Mouse (Mus musculus) heart, adult 2 months (tissue): ENCODE measurements at regions not wholly inside any gene's neighbourhood (a gene's known extent, or its start where the extent isn't known, plus 50 kb on each side); places are given as distances from the start of the nearest gene placed in this dataset.

Experiments
- DNase-seq, 2 experiments: peaks; one replicate each; pipeline ENCODE4 v3.0.0; 2021
- H3K27ac ChIP-seq: fragments of 200-600 bp; 2 replicates; pipeline ENCODE4 v1.8.1; 2022
- H3K27me3 ChIP-seq: fragments of 200-500 bp; 2 replicates; pipeline ENCODE4 v1.6.1; 2012; ENCODE audit warnings: mild to moderate bottlenecking, low read length, inconsistent platforms, mixed read lengths; ENCODE audit not compliant: control insufficient read depth, insufficient read depth
- H3K36me3 ChIP-seq: fragments of 200-500 bp; 2 replicates; pipeline ENCODE4 v1.6.1; 2012; ENCODE audit warnings: low read length, inconsistent platforms; ENCODE audit not compliant: control insufficient read depth, insufficient read depth
- H3K4me1 ChIP-seq: fragments of 200-500 bp; 2 replicates; pipeline ENCODE4 v1.6.1; 2011; ENCODE audit warnings: low read length; ENCODE audit not compliant: control insufficient read depth, insufficient read depth
- H3K4me3 ChIP-seq: fragments of 200-600 bp; 2 replicates; pipeline ENCODE4 v1.8.1; 2022
- H3K79me2 ChIP-seq: fragments of 200-500 bp; replicated peaks from 2 replicates; pipeline ENCODE4 v1.6.1; 2012; ENCODE audit warnings: mild to moderate bottlenecking, inconsistent platforms, low read length, moderate library complexity, mixed read lengths; ENCODE audit not compliant: control insufficient read depth, insufficient read depth
- H3K9ac ChIP-seq: fragments of 200-500 bp; 2 replicates; pipeline ENCODE4 v1.6.1; 2012; ENCODE audit warnings: low read depth, mild to moderate bottlenecking, control low read depth, inconsistent platforms, low read length, mixed read lengths
- CTCF ChIP-seq: fragments of 200-600 bp; IDR thresholded peaks from 2 replicates; pipeline ENCODE4 v1.8.1; 2022; ENCODE audit warnings: antibody characterized with exemption, mild to moderate bottlenecking, moderate library complexity
- EP300 ChIP-seq: fragments of 200-500 bp; IDR thresholded peaks from 2 replicates; pipeline ENCODE4 v1.6.1; 2011; ENCODE audit warnings: low read depth, low read length, control low read depth; ENCODE audit not compliant: insufficient read depth
- POLR2A ChIP-seq: fragments of 200-500 bp; IDR thresholded peaks from 2 replicates; pipeline ENCODE4 v1.6.1; 2011; ENCODE audit warnings: mild to moderate bottlenecking, low read depth, low read length, control low read depth; ENCODE audit not compliant: insufficient read depth
- WGBS: fragments of 180-500 bp; shearing (Covaris S2); methylation state at CpG from one replicate; pipeline ENCODE4 v1.1.7; 2018; 5-methylcytosine and 5-hydroxymethylcytosine counted together
- intact Hi-C: fragments of 180-260 bp; cut with DNase I; formaldehyde crosslinking; loops from one replicate; pipeline ENCODE4 v1.15.1; 2025

DNA sequence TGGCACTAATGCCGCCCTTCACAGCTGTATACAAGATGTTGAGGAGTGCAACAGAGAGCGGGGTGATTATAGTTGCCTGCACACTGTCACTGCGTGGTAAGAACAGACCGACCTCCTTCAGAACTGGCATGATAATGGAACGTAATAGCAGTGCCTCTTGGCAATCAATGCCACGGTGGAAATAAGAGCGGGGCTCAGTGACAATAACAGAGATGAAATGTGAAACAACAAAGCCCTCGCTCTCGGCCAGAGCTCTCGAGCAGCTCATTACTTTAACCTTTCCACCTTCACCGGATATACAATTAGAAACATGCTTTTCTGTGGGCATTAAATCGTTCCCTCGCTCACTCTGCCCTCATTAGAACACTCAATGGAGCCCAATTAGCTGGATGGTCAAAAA lies 277.7 kb upstream of the Nt5e start:
- Histone ChIP-seq H3K9ac (no peak overlapping the region), H3K79me2 (no peaks in the 10 kb centered on the region), H3K4me1 (no peaks in the 10 kb centered on the region), H3K27me3 (no peaks in the 10 kb centered on the region), H3K27ac (no peak overlapping the region), H3K36me3 (no peaks in the 10 kb centered on the region), H3K4me3 (no peak overlapping the region)
- no peak for TF ChIP-seq POLR2A
- no peak for TF ChIP-seq CTCF
- TF ChIP-seq EP300, result no peak
- intact Hi-C loops, result no loop called here
- WGBS, result 80% methylated on average over 13 of the region's 13 CpGs
- DNase-seq, result no peak

DNA sequence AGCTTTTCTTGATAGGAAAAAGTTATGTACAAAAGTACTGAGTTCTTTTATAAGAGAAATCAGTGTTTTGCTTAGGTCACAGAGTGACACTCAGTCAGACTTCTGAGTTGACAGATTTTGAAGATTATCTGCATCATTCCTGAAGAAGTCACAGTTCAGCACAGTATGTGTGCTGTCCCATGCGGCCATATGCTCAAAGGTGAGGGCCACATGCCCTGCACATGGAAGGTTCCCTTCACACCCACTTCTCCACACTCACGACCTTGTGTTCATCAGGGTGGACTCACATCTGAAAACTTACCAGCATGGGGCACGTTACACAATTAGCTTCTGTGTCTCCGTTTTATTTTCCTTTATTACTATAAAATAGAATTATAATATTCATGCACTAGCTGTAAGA lies 277.2 kb upstream of the Nt5e start:
- DNase-seq, result no peak
- no peaks in the 10 kb centered on the region for H3K79me2 ChIP-seq
- no peak overlapping the region for H3K9ac ChIP-seq
- TF ChIP-seq CTCF, result no peak
- no peak for TF ChIP-seq POLR2A
- TF ChIP-seq EP300, result no peak
- H3K4me1 ChIP-seq, result no peaks in the 10 kb centered on the region
- no peak overlapping the region for H3K4me3 ChIP-seq
- 82% methylated on average over 4 of the region's 4 CpGs for WGBS
- no peaks in the 10 kb centered on the region for H3K27me3 ChIP-seq
- H3K27ac ChIP-seq, result no peak overlapping the region
- intact Hi-C loops, result no loop called here
- H3K36me3 ChIP-seq, result no peaks in the 10 kb centered on the region

DNA sequence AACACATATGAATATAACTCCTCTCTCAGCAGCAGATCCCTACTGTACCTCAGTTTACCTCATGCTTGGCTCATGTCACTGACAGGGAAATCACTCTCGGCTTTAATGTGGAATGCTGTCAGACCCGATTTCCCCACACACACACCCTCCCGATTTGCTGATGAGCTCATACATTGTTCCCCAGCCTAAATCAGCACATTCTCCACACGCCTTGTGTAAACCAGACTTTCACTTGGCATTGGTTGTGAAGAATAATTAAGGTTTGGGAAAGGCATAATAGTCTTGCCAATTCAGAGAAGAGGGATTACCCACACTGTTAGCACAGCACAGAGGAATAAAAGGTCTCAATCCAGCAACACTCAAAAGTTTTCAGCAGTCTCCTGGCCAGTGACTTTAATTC lies 268.4 kb upstream of the Nt5e start:
- TF ChIP-seq CTCF (no peak), EP300 (no peak), POLR2A (no peak)

DNA sequence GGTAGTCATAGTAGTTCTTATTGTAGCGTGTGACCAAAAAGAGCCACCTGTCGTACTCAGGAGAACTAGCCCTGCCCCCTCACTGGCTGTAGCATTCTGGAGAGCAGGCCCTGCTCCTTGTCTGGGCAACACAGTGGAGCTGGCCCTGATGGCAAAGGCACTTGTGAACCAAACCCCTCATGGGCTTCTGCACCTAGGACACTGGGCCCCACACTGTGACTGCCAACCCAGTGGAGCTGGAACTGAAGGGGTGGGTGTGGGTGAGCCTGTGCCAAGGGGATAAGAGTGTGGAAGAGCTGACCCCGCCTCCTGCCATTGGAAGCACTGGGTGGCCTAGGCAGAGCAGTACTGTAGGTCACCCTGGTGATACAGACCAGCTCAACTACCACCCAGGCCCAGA lies 268.0 kb upstream of the Nt5e start:
- no peaks in the 10 kb centered on the region for H3K36me3 ChIP-seq
- H3K79me2 ChIP-seq, result no peaks in the 10 kb centered on the region
- TF ChIP-seq POLR2A (no peak), CTCF (no peak), EP300 (no peak)
- no peak overlapping the region for H3K4me3 ChIP-seq
- DNase-seq, result no peak
- no peaks in the 10 kb centered on the region for H3K4me1 ChIP-seq
- no peaks in the 10 kb centered on the region for H3K27me3 ChIP-seq
- no peak overlapping the region for H3K9ac ChIP-seq
- 74% methylated on average over 3 of the region's 3 CpGs for WGBS
- H3K27ac ChIP-seq, result no peak overlapping the region
- intact Hi-C loops, result no loop called here

More for the DNA sequence above, 268.4 kb upstream of the Nt5e start:
- no peaks in the 10 kb centered on the region for H3K79me2 ChIP-seq
- no peaks in the 10 kb centered on the region for H3K27me3 ChIP-seq
- no peaks in the 10 kb centered on the region for H3K4me1 ChIP-seq
- 46% methylated on average over 4 of the region's 4 CpGs for WGBS
- H3K27ac ChIP-seq, result no peak overlapping the region
- no peaks in the 10 kb centered on the region for H3K36me3 ChIP-seq
- no peak for DNase-seq
- no peak overlapping the region for H3K9ac ChIP-seq
- no peak overlapping the region for H3K4me3 ChIP-seq
- intact Hi-C loops, result no loop called here

DNA sequence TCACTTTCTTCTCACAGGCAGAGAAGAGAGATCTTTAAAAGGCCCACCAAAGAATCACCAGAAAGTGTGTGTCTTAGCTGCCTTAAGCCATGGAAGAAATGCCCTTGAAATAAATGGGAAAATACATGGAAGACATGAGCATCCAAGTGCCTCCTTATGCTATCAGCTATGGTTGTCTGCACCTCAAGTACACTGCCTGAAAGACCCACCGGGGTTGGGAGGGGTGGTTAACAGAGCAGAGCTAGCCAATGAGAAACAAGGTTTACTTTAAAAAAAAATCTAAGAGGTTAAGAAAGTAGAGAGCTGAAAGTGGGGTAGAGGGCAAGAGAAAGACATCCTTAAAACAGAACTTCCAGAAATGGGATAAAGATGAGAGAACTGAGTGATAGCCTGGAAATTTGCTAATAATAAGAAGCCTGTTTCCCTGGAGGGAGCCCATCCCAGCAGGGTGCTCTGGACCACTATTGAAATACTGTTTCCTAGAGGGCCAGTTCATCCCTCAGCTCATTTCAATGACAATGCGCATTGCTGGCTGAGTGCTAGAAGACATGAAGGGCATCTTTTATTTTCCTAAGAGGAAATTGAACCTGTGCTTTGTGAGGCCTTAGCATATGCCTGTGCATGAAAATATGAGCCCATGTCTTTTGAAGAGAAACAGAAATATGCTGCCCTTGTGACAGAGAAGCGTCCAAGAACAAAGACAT lies 262.9 kb upstream of the Nt5e start:
- no peak for DNase-seq
- WGBS, result 68% methylated on average over 3 of the region's 3 CpGs
- TF ChIP-seq POLR2A (no peak), CTCF (no peak), EP300 (no peak)
- Histone ChIP-seq H3K27ac (no peak overlapping the region), H3K4me1 (no peaks in the 10 kb centered on the region), H3K4me3 (no peak overlapping the region), H3K27me3 (no peaks in the 10 kb centered on the region), H3K9ac (no peak overlapping the region), H3K79me2 (no peaks in the 10 kb centered on the region), H3K36me3 (no peaks in the 10 kb centered on the region)
- intact Hi-C loops, result no loop called here

DNA sequence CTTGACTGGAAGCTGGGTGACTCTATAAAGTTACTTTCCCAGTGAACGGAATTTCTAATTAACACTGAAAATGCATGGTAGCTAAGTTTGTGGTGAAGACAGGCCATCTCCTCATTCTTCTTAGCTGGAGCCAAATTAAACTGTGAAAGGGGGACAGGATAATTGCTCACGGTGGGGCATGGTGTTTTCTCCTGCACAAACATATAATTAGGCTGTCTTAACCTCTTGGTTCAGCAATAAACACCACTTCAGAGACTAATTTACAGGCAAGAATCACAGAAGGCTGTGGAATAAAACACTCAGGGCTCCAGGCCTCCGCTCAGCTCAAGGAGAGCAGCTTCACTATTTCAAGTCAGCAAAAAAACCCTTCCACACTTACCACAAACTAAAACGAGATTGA lies 261.9 kb upstream of the Nt5e start:
- intact Hi-C loops, result no loop called here
- Histone ChIP-seq H3K4me1 (no peaks in the 10 kb centered on the region), H3K36me3 (no peaks in the 10 kb centered on the region), H3K9ac (no peak overlapping the region), H3K4me3 (no peak overlapping the region), H3K79me2 (no peaks in the 10 kb centered on the region), H3K27me3 (no peaks in the 10 kb centered on the region), H3K27ac (no peak overlapping the region)
- WGBS, result 80% methylated on average over 4 of the region's 4 CpGs
- no peak for TF ChIP-seq CTCF
- no peak for TF ChIP-seq POLR2A
- no peak for TF ChIP-seq EP300
- no peak for DNase-seq
